Mouse (Mus musculus): ENCODE results near the gene Erich6.

GRCm38 (mm10) chr3:58653907-58654306 lies 16.9 kb upstream of the Erich6 start:
- TF ChIP-seq CTCF (IDR thresholded peaks at IDR 0.05; ENCODE audit: borderline replicate concordance, insufficient read depth, low read depth, low read length): no peak
- TF ChIP-seq POLR2A (IDR thresholded peaks at IDR 0.05; ENCODE audit: borderline replicate concordance, insufficient read depth, low read length): no peak

All from cerebellum, adult 2 months (tissue).